In the genomic region with DNA sequence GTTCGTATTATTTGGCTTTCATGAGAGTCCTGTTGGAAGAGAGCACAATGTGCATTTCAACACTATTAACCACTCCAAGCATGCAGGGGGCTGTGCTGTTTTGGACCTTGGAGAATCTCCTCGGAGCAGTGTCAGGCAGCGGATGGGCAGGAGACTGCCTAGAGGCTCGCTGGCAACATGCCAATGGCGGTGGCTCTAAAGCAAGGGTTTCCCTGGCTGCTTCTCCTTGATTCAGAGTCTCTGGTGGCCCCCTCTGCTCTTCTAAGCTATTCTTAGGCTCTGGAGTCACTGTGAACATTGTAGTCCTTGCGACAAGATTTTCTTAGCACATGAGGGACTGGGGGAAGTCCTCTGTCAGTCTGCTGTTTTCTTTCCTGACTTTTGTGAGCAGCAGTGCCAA, we compare ENCODE assay signal across 8 mouse cellular contexts. TPM values are rescaled to one million over a fixed set of nuclear protein-coding genes. Genes with fewer than 3 reads are reported as not detected.
A peak's percentile ranks its signal among the peaks of the same experiment; 100 is the strongest.
DNase-seq lines count a peak whose midpoint lies in the region; ATAC-seq lines count a peak whose summit lies in the region.

No protein-coding gene starts in this region.

- no peak overlapping the region for H3K4me3 ChIP-seq in forebrain, embryonic 12.5 days (replicated peaks)
- no peak overlapping the region for H3K4me3 ChIP-seq in forebrain, embryonic 11.5 days (ENCODE audit: low read depth, low read length)
- H3K4me3 ChIP-seq in kidney, embryonic 15.5 days (replicated peaks) = no peak overlapping the region
- no peak overlapping the region for H3K4me3 ChIP-seq in neural tube, embryonic 14.5 days (ENCODE audit: low read depth, low read length)

- H3K9ac ChIP-seq in forebrain, embryonic 12.5 days = no peak overlapping the region
- no peak overlapping the region for H3K9ac ChIP-seq in forebrain, embryonic 11.5 days (ENCODE audit: low read length)
- no peak overlapping the region for H3K9ac ChIP-seq in kidney, embryonic 15.5 days
- no peak overlapping the region for H3K9ac ChIP-seq in neural tube, embryonic 14.5 days (replicated peaks; ENCODE audit: low read depth, low read length)

- no peaks in the 10 kb centered on the region for H3K27me3 ChIP-seq in forebrain, embryonic 12.5 days
- H3K27me3 ChIP-seq in forebrain, embryonic 11.5 days (ENCODE audit: control insufficient read depth, insufficient read depth, low read length) = no peaks in the 10 kb centered on the region
- H3K27me3 ChIP-seq in kidney, embryonic 15.5 days = no peaks in the 10 kb centered on the region
- H3K27me3 ChIP-seq in neural tube, embryonic 14.5 days (ENCODE audit: control insufficient read depth, insufficient read depth, low read length) = no peaks in the 10 kb centered on the region

- no peak; the same call in 1 of the 2 replicates for ATAC-seq in forebrain, embryonic 12.5 days (ENCODE audit: low FRiP score)
- ATAC-seq in forebrain, embryonic 11.5 days (replicated peaks; ENCODE audit: low FRiP score) = no peak
- ATAC-seq in kidney, embryonic 15.5 days (replicated peaks; ENCODE audit: low FRiP score) = 0 out of 2 replicates have a peak, but pooled peaks have one; percentile 13
- ATAC-seq in neural tube, embryonic 14.5 days (ENCODE audit: low read depth) = peak; percentile 53; the same call in 1 of the 2 replicates

- H3K4me2 ChIP-seq in forebrain, embryonic 12.5 days = no peak overlapping the region; the same call in 1 of the 2 replicates
- no peak overlapping the region for H3K4me2 ChIP-seq in forebrain, embryonic 11.5 days (ENCODE audit: low read depth, low read length, severe bottlenecking)
- peak overlapping the region; percentile 2; the same call in 1 of the 2 replicates for H3K4me2 ChIP-seq in kidney, embryonic 15.5 days
- no peak overlapping the region for H3K4me2 ChIP-seq in neural tube, embryonic 14.5 days (ENCODE audit: low read depth, low read length)

- no peaks in the 10 kb centered on the region for H3K36me3 ChIP-seq in forebrain, embryonic 12.5 days (replicated peaks)
- no peaks in the 10 kb centered on the region for H3K36me3 ChIP-seq in forebrain, embryonic 11.5 days (ENCODE audit: control insufficient read depth, insufficient read depth, low read length)
- peaks cover 20% of the 10 kb centered on the region for H3K36me3 ChIP-seq in kidney, embryonic 15.5 days
- H3K36me3 ChIP-seq in neural tube, embryonic 14.5 days (ENCODE audit: control insufficient read depth, insufficient read depth, low read length) = no peaks in the 10 kb centered on the region

- H3K9me3 ChIP-seq in forebrain, embryonic 12.5 days = 0 out of 2 replicates have a peak, but pooled peaks cover 4% of the 10 kb centered on the region
- no peaks in the 10 kb centered on the region for H3K9me3 ChIP-seq in forebrain, embryonic 11.5 days (ENCODE audit: control insufficient read depth, low read length)
- H3K9me3 ChIP-seq in kidney, embryonic 15.5 days (replicated peaks) = no peaks in the 10 kb centered on the region; the same call in 1 of the 2 replicates
- no peaks in the 10 kb centered on the region for H3K9me3 ChIP-seq in neural tube, embryonic 14.5 days (ENCODE audit: control insufficient read depth, low read length)

- H3K4me1 ChIP-seq in forebrain, embryonic 12.5 days = peaks cover 34% of the 10 kb centered on the region
- no peaks in the 10 kb centered on the region for H3K4me1 ChIP-seq in forebrain, embryonic 11.5 days (replicated peaks; ENCODE audit: control insufficient read depth, insufficient read depth, low read length)
- H3K4me1 ChIP-seq in kidney, embryonic 15.5 days = peaks cover 56% of the 10 kb centered on the region
- H3K4me1 ChIP-seq in neural tube, embryonic 14.5 days (ENCODE audit: control insufficient read depth, insufficient read depth, low read length) = peaks cover 22% of the 10 kb centered on the region; the same call in 1 of the 2 replicates

- 54% methylated on average over 6 of the region's 6 CpGs for WGBS in forebrain, embryonic 12.5 days
- 72% methylated on average over 6 of the region's 6 CpGs for WGBS in forebrain, embryonic 11.5 days
- 38% methylated on average over 6 of the region's 6 CpGs for WGBS in kidney, embryonic 15.5 days
- 37% methylated on average over 6 of the region's 6 CpGs for WGBS in neural tube, embryonic 14.5 days

- H3K27ac ChIP-seq in forebrain, embryonic 12.5 days = peak overlapping the region; percentile 69
- no peak overlapping the region for H3K27ac ChIP-seq in forebrain, embryonic 11.5 days (ENCODE audit: low read depth, low read length)
- H3K27ac ChIP-seq in kidney, embryonic 15.5 days = peak overlapping the region; percentile 88
- H3K27ac ChIP-seq in neural tube, embryonic 14.5 days (ENCODE audit: low read depth, low read length) = peak overlapping the region; percentile 40

- DNase-seq in forebrain, embryonic 11.5 days (ENCODE audit: low spot score) = no peak
- DNase-seq in urinary bladder, postnatal 4 days (ENCODE audit: low spot score in 2 of 2) = peak; percentile 52 to 66
- no peak for DNase-seq in urinary bladder, postnatal 36 days (ENCODE audit: low spot score in 2 of 2)
- no peak for DNase-seq in natural killer cell, adult 2 months (ENCODE audit: low spot score in 2 of 2)
- DNase-seq in thymus, postnatal 14 days = no peak

RNA-seq across cellular contexts. Expression of a gene that starts 33.5 kb away (rescaled TPM):
- polyA plus RNA-seq in forebrain, embryonic 12.5 days (2016; fragmentation: Nextera tagmentation; extraction: Ambion mirVana) = 32.4 and 34.2 TPM in 2 replicates
- 27.7 and 33.5 TPM in 2 replicates for polyA plus RNA-seq in forebrain, embryonic 11.5 days (2014; fragmentation: Nextera tagmentation; extraction: Ambion mirVana)
- 35.2 and 39.5 TPM in 2 replicates for polyA plus RNA-seq in kidney, embryonic 15.5 days (2015; fragmentation: Nextera tagmentation; extraction: Ambion mirVana)
- 30.2 and 32.7 TPM in 2 replicates for polyA plus RNA-seq in neural tube, embryonic 14.5 days (2014; fragmentation: Nextera tagmentation; extraction: Ambion mirVana)

Comparison
In these comparisons a context has a peak if more than half of its experiments do, and no peak if none do; other contexts are left out.
1. DNase-seq: peak in urinary bladder, postnatal 4 days (2 of 2); none in forebrain, embryonic 11.5 days (single experiment), urinary bladder, postnatal 36 days (0 of 2), natural killer cell, adult 2 months (0 of 2) and thymus, postnatal 14 days (single experiment).
2. ATAC-seq: peak in kidney, embryonic 15.5 days (single experiment) and neural tube, embryonic 14.5 days (single experiment); none in forebrain, embryonic 12.5 days (single experiment) and forebrain, embryonic 11.5 days (single experiment).